Mouse (Mus musculus) kidney, postnatal 36 days (tissue): ENCODE results near the gene Cpa2.

Experiments
- DNase-seq, 2 experiments: peaks; one replicate each; pipeline ENCODE4 v3.0.0; 2021 to 2022; ENCODE audit warnings: mixed read lengths in 2 of 2

The Cpa2 gene

GRCm38 (mm10) chr6:30549231-30549761 is 7.9 kb downstream of the Cpa2 start:
- DNase-seq = no peak

- no peak for DNase-seq
These were observed 9.3 kb downstream of the Cpa2 start for GRCm38 (mm10) chr6:30550496-30551192.

- DNase-seq = no peak
These were observed 9.8 kb downstream of the Cpa2 start for GRCm38 (mm10) chr6:30551193-30551515.

GRCm38 (mm10) chr6:30551644-30552580 is 10.5 kb downstream of the Cpa2 start:
- DNase-seq = no peak

GRCm38 (mm10) chr6:30552628-30553027 is 11.2 kb downstream of the Cpa2 start:
- DNase-seq = no peak

- no peak for DNase-seq
These were observed 12.1 kb downstream of the Cpa2 start for GRCm38 (mm10) chr6:30553381-30554010.

GRCm38 (mm10) chr6:30554092-30554491 is 12.7 kb downstream of the Cpa2 start:
- no peak for DNase-seq

- DNase-seq = no peak
These were observed 13.3 kb downstream of the Cpa2 start for GRCm38 (mm10) chr6:30554621-30555170.

GRCm38 (mm10) chr6:30556080-30556479 is 14.7 kb downstream of the Cpa2 start:
- peak in 1 of 2 experiments; percentile 19 for DNase-seq

GRCm38 (mm10) chr6:30559726-30560125 is 18.3 kb downstream of the Cpa2 start:
- no peak for DNase-seq

GRCm38 (mm10) chr6:30562132-30562531 is 20.8 kb downstream of the Cpa2 start:
- no peak for DNase-seq

GRCm38 (mm10) chr6:30563575-30563974 is 22.2 kb downstream of the Cpa2 start:
- DNase-seq = no peak

GRCm38 (mm10) chr6:30564051-30564450 is 22.7 kb downstream of the Cpa2 start:
- no peak for DNase-seq

GRCm38 (mm10) chr6:30568069-30568468 is 26.7 kb downstream of the Cpa2 start, which contains the start of gene Cpa4:
TSS of gene Cpa4 (plus strand) at chr6:30568369.
- no peak for DNase-seq

GRCm38 (mm10) chr6:30569331-30569730 is 27.9 kb downstream of the Cpa2 start:
- DNase-seq = no peak

- DNase-seq = no peak
These were observed 28.6 kb downstream of the Cpa2 start for GRCm38 (mm10) chr6:30570012-30570411.

GRCm38 (mm10) chr6:30572456-30573311 is 31.3 kb downstream of the Cpa2 start:
- DNase-seq = no peak

- DNase-seq = no peak
These were observed 32.0 kb downstream of the Cpa2 start for GRCm38 (mm10) chr6:30573380-30573779.

- DNase-seq = no peak
These were observed 33.6 kb downstream of the Cpa2 start for GRCm38 (mm10) chr6:30574945-30575344.

GRCm38 (mm10) chr6:30576477-30577203 is 35.3 kb downstream of the Cpa2 start:
- peak; percentile 9 to 29 for DNase-seq
